Mouse (Mus musculus): ENCODE measurements around the gene AI481877.
"Not testable (repeated sequence)": the region's sequence is repeated elsewhere in the genome, so short reads cannot be mapped to it uniquely, and the experiment has no call there.

AI481877 gene

DNA sequence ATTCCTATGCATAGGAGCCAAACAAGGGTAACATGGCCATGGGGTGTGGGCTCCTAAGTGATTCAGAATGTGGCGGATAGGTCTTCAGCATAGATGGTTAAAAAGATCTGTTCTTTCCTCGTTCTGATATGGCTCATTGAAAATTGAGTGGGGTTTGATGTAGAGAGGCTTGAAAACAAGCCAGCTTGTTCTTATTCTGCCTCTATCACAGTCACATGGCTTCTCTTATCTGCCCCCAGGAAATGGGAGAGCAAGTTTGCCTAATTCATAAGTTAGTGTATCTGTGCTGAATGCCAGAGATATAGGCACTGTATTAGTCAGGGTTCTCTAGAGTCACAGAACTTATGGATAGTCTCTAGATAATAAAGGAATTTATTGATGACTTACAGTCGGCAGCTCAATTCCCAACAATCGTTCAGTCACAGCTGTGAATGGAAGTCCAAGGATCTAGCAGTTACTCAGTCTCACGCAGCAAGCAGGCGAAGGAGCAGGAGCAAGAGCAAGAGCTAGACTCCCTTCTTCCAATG lies at the start of gene AI481877:
TSS of gene AI481877 (minus strand) at position 477 of the 527 bp plus-strand sequence.
- not testable (repeated sequence) for DNase-seq (ENCODE audit: low read depth, low spot score)

DNA sequence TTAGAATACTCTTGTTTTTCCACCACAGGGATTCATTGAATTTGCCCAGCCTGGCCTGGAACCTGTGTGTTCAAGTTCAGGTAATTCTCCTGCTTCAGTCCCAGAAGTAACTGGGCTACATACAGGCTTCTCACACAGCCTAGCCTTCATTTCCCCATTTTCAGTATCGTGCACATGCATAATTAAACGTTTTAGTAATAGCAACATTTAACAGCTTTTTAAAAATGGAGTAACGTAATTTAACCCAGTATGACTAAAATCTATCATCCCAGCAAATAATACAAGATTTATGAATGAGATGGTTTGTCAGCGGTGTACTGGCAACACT lies 49.7 kb upstream of the AI481877 start:
- no peak for DNase-seq (ENCODE audit: low read depth, low spot score)

- DNase-seq (ENCODE audit: low read depth, low spot score): peak; percentile 71
Measured at GRCm38 (mm10) chr4:59187289-59187688, 48.5 kb upstream of the AI481877 start.

DNA sequence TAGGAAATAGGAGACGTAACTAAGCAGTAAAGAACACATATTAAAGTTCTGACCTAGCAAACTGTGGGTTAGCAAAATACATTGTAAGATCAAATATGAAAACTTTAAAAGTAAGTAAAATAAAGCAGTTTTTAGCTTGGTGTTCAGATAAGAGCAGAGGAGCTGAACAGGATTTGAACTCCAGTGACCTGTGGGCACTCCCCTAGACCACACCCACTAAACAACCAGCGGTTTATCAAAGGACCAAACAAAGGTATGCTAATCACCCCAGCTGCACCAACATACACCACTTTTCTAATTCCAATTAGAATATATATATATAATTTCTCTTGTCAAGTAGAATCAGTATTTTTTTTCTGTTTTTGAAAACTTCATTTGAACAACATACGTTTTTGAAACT lies 46.9 kb upstream of the AI481877 start:
- DNase-seq (ENCODE audit: low read depth, low spot score): no peak

DNA sequence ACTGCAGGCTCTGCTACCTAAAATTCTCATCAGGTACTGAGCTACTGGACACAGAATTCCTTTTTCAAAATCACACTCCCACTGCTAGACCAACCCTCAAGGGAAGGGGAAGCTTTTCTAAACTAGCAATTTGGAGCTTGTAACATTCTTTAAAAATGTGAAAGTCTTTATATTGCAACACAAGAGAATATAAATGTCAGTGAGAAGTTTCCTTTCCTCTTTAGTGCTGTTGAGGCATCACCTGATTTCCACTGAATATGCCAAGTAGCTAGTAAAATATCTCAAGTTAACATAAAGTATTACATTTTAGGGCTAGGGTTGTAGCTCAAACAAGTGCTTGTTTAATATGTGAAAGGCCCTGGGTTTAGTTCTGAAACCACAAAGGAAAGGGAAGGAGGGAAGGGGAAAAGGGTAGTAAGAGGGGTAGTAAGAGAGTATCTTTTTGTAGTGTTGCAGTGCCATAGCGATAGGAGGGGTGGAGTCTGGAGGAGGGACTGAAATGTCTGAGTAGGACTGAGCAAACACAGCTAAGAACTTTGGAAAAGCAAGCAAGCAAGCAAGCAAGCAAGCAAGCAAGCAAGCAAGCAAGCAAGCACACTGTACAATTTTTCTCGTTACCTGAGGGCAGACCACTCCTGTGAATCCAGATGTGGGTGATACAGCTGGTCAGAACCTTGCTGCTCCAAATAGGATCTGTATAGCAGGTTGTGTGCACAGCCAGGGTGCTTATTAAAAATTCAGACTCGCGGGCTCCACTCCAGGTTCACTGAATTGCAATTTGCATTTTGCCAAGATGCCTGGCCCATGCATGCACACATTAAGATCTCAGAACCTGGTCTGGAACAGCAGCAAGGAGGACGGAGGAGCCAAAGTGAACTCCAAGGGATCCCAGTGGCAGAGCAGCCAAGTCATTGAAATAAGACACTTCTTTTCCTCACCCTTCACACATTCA lies 42.8 kb upstream of the AI481877 start:
- DNase-seq (ENCODE audit: low read depth, low spot score): no peak

DNA sequence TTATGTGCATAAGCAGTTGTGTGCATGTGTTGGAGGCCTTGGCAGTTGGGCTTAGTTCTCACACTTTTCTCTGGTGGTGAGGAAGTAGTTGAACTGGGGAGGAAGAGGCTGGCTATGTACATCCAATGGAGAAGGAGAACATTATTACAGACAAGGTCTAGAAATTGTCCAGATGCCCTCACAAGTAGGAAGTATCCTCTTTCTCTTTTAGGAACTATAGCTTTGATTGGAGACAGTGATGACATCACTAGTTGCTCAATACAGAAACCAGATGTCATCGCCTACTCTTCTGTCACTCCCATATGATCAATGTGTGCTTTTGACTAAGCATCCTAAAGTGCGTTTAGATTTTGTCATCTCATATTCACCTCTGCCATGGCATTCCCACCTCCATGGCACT lies 38.8 kb upstream of the AI481877 start:
- DNase-seq (ENCODE audit: low read depth, low spot score): no peak

- DNase-seq (ENCODE audit: low read depth, low spot score): no peak
Measured at GRCm38 (mm10) chr4:59175929-59176328, 37.1 kb upstream of the AI481877 start.

GRCm38 (mm10) chr4:59175003-59175402 lies 36.2 kb upstream of the AI481877 start:
- no peak for DNase-seq (ENCODE audit: low read depth, low spot score)

DNA sequence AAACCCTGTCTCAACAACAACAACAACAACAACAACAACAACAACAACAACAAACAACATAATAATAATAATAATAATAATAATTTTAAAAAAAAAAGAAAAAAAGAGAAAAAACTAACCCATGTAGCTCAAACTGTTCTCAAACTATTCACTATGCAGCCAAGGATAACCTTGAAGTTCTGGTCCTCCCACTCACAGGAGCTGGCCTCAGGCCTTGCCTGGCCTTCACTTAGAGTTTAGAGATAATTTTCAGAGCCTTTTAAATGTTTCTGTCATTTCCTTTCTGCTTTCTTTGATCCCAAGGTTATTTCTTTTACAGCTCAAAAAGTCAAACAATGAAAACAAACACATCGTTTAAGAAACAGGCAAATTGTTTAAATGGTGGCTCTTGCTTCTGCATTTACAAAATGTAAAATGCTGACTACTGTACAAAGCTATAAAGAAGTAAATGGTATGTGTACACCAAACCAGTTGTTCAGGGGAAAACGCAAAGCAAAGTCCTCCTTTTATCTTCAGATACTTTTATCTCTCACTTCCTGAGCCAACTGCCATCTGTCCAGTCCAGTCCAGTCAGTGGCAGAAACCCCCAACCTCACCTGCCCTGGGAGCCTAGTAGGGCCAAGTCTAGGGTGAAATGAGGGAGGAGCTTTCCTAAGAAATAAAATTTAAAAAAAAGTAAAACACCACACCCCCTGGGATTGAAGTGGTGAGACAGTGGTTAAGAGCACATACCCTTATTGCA lies 34.6 kb upstream of the AI481877 start:
- no peak for DNase-seq (ENCODE audit: low read depth, low spot score)

DNA sequence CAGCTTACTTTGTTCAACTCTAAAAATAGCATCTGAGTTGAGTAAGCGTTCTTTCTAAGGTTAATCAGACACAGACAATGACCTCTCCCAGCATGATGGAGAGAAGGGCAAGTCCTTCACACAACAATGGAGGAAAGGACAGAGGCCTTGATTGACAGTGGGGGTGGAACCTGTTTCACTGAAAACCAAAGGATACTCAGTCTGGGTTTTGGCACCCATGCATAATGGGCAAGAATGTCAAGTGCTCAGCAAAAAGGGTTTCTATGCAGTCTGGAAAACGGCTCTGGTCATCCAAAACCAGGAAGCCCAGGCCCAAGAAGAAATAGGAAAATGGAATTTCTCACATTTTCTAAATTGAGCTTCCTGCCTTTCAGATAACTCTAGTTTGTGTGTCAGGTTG lies 33.8 kb upstream of the AI481877 start:
- DNase-seq (ENCODE audit: low read depth, low spot score): no peak

- no peak for DNase-seq (ENCODE audit: low read depth, low spot score)
Measured at GRCm38 (mm10) chr4:59169981-59170380, 31.2 kb upstream of the AI481877 start.

- DNase-seq (ENCODE audit: low read depth, low spot score): peak; percentile 66
Measured at GRCm38 (mm10) chr4:59167251-59167847, 28.6 kb upstream of the AI481877 start.

- DNase-seq (ENCODE audit: low read depth, low spot score): no peak
Measured at GRCm38 (mm10) chr4:59164034-59164433, 25.3 kb upstream of the AI481877 start.

DNA sequence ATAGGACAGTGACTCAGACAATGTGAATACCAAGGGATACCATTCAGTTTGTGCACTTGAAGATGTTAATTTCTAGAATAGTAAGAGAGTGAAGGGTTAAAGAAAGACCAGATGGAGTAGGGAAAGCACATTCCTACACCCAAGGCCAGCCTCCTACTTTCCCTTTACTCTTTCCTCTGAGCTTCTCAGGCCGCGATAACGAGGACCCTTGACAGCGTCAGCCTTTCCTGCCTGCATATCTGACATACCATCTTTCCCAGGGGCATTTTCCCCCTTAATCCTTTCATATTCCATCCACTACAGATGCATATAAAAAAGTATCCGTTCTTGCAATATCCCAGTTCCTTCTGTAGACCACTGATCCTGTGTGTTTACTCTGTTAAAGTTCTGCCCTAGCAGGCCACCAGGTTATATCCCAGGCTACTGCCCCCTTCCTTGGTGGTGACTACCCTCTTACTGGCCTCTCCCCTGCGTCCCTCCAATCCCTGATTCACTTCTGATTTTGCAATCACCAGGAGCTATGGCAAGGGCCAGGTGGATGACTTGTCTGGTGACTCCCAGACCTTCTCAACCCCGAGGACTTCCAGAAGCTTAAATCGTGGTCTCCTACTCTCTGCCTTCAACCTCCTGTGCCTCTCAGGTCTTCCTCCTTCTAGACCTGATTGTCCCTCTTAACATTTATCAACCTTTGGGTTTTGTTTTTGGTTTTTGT lies 22.3 kb upstream of the AI481877 start:
- DNase-seq (ENCODE audit: low read depth, low spot score): no peak

DNA sequence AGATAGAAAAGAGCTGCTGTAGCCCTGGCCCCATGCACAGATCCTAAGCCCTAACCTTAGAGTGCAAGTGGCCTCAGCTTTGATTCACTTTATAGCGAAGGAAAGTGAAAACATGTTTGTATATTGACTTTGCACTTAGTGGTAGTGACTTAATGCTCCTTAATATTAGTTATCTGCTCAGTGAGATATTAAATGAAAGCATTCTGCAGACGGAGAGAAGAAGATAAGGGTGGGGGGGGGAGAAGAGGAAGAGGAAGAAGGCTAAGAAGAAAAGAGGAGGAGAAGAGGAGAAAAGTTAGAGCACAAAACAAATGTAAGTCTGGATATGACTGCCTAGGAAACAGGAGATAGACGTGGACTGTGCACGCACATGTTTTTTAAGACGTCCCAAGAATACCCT lies 21.5 kb upstream of the AI481877 start:
- DNase-seq (ENCODE audit: low read depth, low spot score): no peak

DNA sequence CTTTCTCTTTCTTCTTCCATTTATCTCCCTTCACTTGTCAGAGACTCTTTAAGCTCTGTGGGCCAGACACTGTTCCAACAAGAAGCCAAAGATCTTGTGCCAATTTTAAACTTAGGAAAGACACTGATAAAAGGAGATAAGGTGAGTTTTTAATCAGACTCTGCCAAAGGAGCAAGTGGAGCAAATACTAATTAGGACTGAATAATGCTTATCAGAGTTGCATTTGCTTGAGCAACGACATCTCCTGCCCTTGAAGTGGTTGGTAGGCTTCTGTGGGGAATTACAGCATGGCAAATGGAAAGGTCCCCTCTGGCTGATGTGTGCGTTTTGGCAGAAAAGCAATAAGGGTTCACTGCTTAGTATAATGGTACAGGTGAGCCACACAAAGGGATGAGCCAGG lies 18.9 kb upstream of the AI481877 start:
- DNase-seq (ENCODE audit: low read depth, low spot score): no peak

DNA sequence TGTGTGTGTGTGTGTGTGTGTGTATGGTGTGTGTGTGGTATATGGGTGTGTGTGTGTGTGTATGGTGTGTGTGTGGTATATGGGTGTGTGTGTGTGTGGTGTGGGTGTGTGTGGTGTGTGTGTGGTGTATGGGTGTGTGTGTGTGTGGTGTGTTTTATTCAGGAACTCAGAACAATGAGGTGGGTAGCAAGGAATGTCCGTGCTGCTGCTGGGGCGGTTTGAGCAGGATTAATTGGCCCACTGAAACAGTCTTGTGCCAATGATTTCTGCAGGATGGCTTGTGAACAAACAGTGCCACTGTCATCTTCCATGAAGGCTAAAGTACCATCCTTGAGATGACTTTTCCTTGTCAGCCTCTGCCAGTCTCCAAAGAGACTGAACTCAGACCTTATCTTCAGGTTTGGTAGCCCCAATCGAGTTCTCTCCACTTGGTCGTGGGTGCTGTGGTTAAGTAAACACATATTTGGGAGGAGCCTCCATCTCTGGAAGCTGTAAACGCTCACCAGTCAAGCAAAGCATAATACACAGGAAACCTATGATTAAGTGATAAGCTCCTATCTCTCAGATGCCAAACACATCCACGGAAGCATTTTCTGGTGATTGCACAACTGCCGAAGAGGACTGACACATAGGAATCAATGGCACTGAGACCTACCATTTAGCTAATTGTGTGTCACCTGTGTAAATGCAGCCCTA lies 18.3 kb upstream of the AI481877 start:
- DNase-seq (ENCODE audit: low read depth, low spot score): peak; percentile 32

DNA sequence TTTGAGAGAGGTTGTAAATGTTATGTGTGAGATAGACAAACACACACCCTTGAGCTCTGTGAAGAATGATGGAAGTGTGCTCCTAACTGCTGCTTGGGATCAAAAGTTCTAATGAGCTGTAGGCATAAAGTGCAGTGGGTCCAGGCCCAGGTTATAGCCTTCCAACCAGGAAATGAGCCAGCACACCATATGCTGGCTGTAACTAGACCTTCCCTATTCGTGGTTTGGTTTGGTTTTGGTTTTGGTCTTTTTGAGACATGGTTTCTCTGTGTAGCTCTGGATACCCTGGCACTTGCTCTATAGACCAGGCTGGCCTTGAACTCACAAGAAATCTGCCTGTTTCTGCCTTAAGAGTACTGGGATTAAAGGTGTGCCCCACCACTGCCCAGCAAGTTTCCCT lies 13.2 kb upstream of the AI481877 start:
- no peak for DNase-seq (ENCODE audit: low read depth, low spot score)

- no peak for DNase-seq (ENCODE audit: low read depth, low spot score)
Measured at GRCm38 (mm10) chr4:59150907-59151306, 12.1 kb upstream of the AI481877 start.

- DNase-seq (ENCODE audit: low read depth, low spot score): peak; percentile 26
Measured at GRCm38 (mm10) chr4:59149043-59149442, 10.3 kb upstream of the AI481877 start.

DNA sequence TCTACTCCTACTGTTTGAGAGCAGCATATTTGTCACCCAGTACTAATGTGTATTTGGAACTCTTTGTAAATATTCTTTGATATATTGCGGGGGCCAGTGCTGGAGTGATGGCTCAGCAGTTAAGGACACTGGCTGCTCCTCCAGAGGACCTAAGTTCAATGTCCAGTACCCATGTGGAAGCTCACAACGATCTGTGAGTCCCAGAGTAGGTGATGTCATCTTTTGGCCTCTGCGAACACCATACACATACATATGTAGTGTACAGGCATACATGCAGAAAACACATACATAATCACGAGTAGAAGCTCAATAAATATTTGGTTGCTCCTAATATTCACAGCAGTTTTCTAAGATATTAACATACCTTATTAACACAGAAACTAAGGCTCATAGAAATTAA lies 9.8 kb downstream of the AI481877 start:
- DNase-seq (ENCODE audit: low read depth, low spot score): no peak

All from CD4-positive, CD25-positive, alpha-beta regulatory T cell, adult 2 months (primary cell).